ENCODE assay signal across 36 mouse cellular contexts in the genomic region with DNA sequence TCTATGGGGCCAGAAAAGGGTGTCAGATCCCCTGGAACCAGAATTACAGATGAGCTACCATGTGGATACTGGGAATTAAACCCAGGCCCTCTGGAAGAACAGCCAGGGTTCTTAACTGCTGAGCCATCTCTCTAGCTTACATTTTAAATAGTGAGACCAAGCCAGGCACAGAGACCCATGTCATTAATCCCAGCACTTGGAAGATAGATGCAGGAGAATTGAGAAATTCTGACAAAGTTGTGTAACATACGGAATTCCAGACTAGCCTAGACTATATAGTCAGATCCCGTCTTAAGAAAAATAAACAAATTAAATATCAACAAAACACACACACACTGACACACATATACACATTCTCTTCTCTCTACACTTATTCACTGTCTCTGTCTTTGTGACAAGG. TPM values are rescaled to one million over a fixed set of nuclear protein-coding genes. Genes with fewer than 3 reads are reported as not detected.
"Had no signal": no experiment of that assay in that cellular context is flagged by ENCODE, and none has a peak within 500 bp of the region (broad histone marks: within the 10 kb centered on the region; RNA-seq: fewer than 3 reads in every experiment).

No protein-coding gene starts in this region.

- H3K4me1 ChIP-seq: heart, embryonic 10.5 days; heart, embryonic 13.5 days; heart, embryonic 15.5 days; hindbrain, embryonic 10.5 days; hindbrain, embryonic 12.5 days; hindbrain, embryonic 13.5 days; hindbrain, embryonic 15.5 days; intestine, embryonic 15.5 days; kidney, embryonic 15.5 days had no signal

- H3K27ac ChIP-seq: heart, embryonic 10.5 days; heart, embryonic 13.5 days; heart, embryonic 15.5 days; hindbrain, embryonic 10.5 days; hindbrain, embryonic 12.5 days; hindbrain, embryonic 13.5 days; hindbrain, embryonic 14.5 days; hindbrain, embryonic 15.5 days; hindbrain, postnatal 0 days; intestine, embryonic 15.5 days; kidney, embryonic 15.5 days; kidney, postnatal 0 days; layer of hippocampus, adult 2 months; left cerebral cortex, adult 2 months had no signal

- H3K27me3 ChIP-seq: heart, embryonic 13.5 days; heart, embryonic 15.5 days; hindbrain, embryonic 12.5 days; hindbrain, embryonic 13.5 days; hindbrain, embryonic 15.5 days; intestine, embryonic 15.5 days; kidney, embryonic 15.5 days had no signal

- H3K9ac ChIP-seq: heart, embryonic 13.5 days; heart, embryonic 15.5 days; hindbrain, embryonic 12.5 days; hindbrain, embryonic 13.5 days; hindbrain, embryonic 14.5 days; hindbrain, embryonic 15.5 days; intestine, embryonic 15.5 days; kidney, embryonic 15.5 days had no signal

- H3K4me3 ChIP-seq: heart, embryonic 10.5 days; heart, embryonic 13.5 days; heart, embryonic 15.5 days; hindbrain, embryonic 10.5 days; hindbrain, embryonic 12.5 days; hindbrain, embryonic 13.5 days; hindbrain, embryonic 15.5 days; intestine, embryonic 15.5 days; kidney, embryonic 15.5 days; layer of hippocampus, adult 2 months; left cerebral cortex, adult 2 months had no signal

- DNase-seq: heart, postnatal 10 days; heart, postnatal 14 days; heart, postnatal 36 days; heart, postnatal 4 days; kidney, adult 11 months; kidney, adult 18-20 months; kidney, adult 2 months; kidney, adult 8-10 months; kidney, adult 9 months; kidney, postnatal 10 days; kidney, postnatal 14 days; kidney, postnatal 25 days; kidney, postnatal 36 days; kidney, postnatal 4 days; layer of hippocampus, adult 9-11 months; layer of hippocampus, postnatal 36 days had no signal

- H3K9me3 ChIP-seq: heart, embryonic 10.5 days; heart, embryonic 13.5 days; heart, embryonic 15.5 days; hindbrain, embryonic 10.5 days; hindbrain, embryonic 12.5 days; hindbrain, embryonic 13.5 days; hindbrain, embryonic 15.5 days; intestine, embryonic 15.5 days; kidney, embryonic 15.5 days had no signal

- ATAC-seq: hindbrain, embryonic 16.5 days; hindbrain, postnatal 0 days; inflammation-experienced regulatory T-cells, adult 6 months; intestine, embryonic 15.5 days; intestine, embryonic 16.5 days; intestine, postnatal 0 days had no signal

- H3K4me2 ChIP-seq: heart, embryonic 11.5 days; heart, embryonic 13.5 days; heart, embryonic 15.5 days; hindbrain, embryonic 12.5 days; hindbrain, embryonic 13.5 days; hindbrain, embryonic 14.5 days; hindbrain, embryonic 15.5 days; intestine, embryonic 15.5 days; kidney, embryonic 15.5 days had no signal

RNA-seq across cellular contexts. Expression of gene Kcp, which starts 44.8 kb away (rescaled TPM):
- total RNA-seq: hematopoietic stem cell, adult 5-6 weeks had no signal
